Mouse (Mus musculus) liver, embryonic 14.5 days (tissue): Measurements from ENCODE around the gene Ldah. TPM values are rescaled to one million over a fixed set of nuclear protein-coding genes. Genes with fewer than 3 reads are reported as not detected.
"Not testable (repeated sequence)": the region's sequence is repeated elsewhere in the genome, so short reads cannot be mapped to it uniquely, and the experiment has no call there.

Experiments
- ATAC-seq: fragments of 200-750 bp; cut with Nextera tagmentation; 2 replicates; pipeline ENCODE4 v1.8.0; 2017; ENCODE audit warnings: moderate number of reproducible peaks, mild to moderate bottlenecking, moderate library complexity; ENCODE audit not compliant: insufficient read depth
- DNase-seq, 3 experiments: peaks; one replicate each; pipeline ENCODE4 v3.0.0-alpha.2; 2012 to 2013; ENCODE audit warnings: low read depth in 3 of 3, low spot score in 3 of 3
- H3K27ac ChIP-seq: fragments of 300-500 bp; sonication (generic); 2 replicates; pipeline ENCODE4 v1.5.1; 2014; ENCODE audit warnings: moderate library complexity, mild to moderate bottlenecking, control low read depth, inconsistent platforms
- H3K27me3 ChIP-seq: fragments of 300-500 bp; sonication (generic); 2 replicates; pipeline ENCODE4 v1.6.1; 2014; ENCODE audit warnings: mild to moderate bottlenecking, low read length, moderate library complexity; ENCODE audit not compliant: control insufficient read depth, insufficient read depth
- H3K36me3 ChIP-seq: fragments of 300-500 bp; sonication (generic); replicated peaks from 2 replicates; pipeline ENCODE4 v1.6.1; 2014; ENCODE audit warnings: low read depth; ENCODE audit not compliant: control insufficient read depth, insufficient read depth
- H3K4me1 ChIP-seq, 2 experiments: fragments of 200-500 bp in 1 of 2; fragments of 300-500 bp in 1 of 2; sonication (generic) in 1 of 2; replicated peaks; 2 replicates each; pipeline ENCODE4 v1.6.1; 2012 to 2014; ENCODE audit warnings: antibody characterized with exemption in 1 of 2, inconsistent platforms in 1 of 2, low read length in 1 of 2; ENCODE audit not compliant: control insufficient read depth in 2 of 2, insufficient read depth in 2 of 2
- H3K4me2 ChIP-seq: fragments of 300-500 bp; sonication (generic); 2 replicates; pipeline ENCODE4 v1.6.1; 2014; ENCODE audit warnings: low read depth, mild to moderate bottlenecking, control low read depth, moderate library complexity
- H3K4me3 ChIP-seq, 2 experiments: fragments of 200-500 bp in 1 of 2; fragments of 300-500 bp in 1 of 2; sonication (generic) in 1 of 2; 2 replicates each; pipeline ENCODE4 v1.5.1; 2012 to 2014; ENCODE audit warnings: low read depth in 2 of 2, low read length in 2 of 2, mild to moderate bottlenecking in 2 of 2, control low read depth in 1 of 2, inconsistent platforms in 1 of 2, moderate library complexity in 1 of 2; ENCODE audit not compliant: insufficient read depth in 1 of 2
- H3K9ac ChIP-seq: fragments of 300-500 bp; sonication (generic); replicated peaks from 2 replicates; pipeline ENCODE4 v1.6.1; 2014; ENCODE audit warnings: mild to moderate bottlenecking, control low read depth, moderate library complexity
- H3K9me3 ChIP-seq: fragments of 300-500 bp; sonication (generic); 2 replicates; pipeline ENCODE4 v1.6.1; 2016; ENCODE audit warnings: low read length, mixed read lengths; ENCODE audit not compliant: control insufficient read depth
- CTCF ChIP-seq: IDR thresholded peaks from 2 replicates; pipeline ENCODE4 v1.5.1; 2016; ENCODE audit warnings: antibody characterized with exemption, low read depth, control low read depth
- EP300 ChIP-seq: IDR thresholded peaks from 2 replicates; pipeline ENCODE4 v1.6.1; 2016; ENCODE audit warnings: antibody characterized with exemption, low read depth
- WGBS: fragments of 180-500 bp; shearing (Covaris S2); extraction: QIAGEN DNeasy Blood & Tissue Kit; methylation state at CpG from one replicate; pipeline ENCODE4 v1.1.7; 2014; ENCODE audit not compliant: insufficient replicate concordance; 5-methylcytosine and 5-hydroxymethylcytosine counted together
- polyA plus RNA-seq, 2 experiments: library from polyadenylated mRNA; depleted of rRNA in 1 of 2; stranded (reverse) in 1 of 2; unstranded in 1 of 2; fragments of >200 nt; fragmentation: Nextera tagmentation in 1 of 2; extraction: Ambion mirVana in 1 of 2; gene quantifications; 2 replicates each; pipeline versions ENCODE4 v1.2.1 to v1.2.3; 2012 to 2014

The Ldah gene
- polyA plus RNA-seq (2012; rRNA removed) (10.4 and 13.3 TPM in 2 replicates), polyA plus RNA-seq (2014; fragmentation: Nextera tagmentation; extraction: Ambion mirVana) (21.2 and 22.4 TPM in 2 replicates)

DNA sequence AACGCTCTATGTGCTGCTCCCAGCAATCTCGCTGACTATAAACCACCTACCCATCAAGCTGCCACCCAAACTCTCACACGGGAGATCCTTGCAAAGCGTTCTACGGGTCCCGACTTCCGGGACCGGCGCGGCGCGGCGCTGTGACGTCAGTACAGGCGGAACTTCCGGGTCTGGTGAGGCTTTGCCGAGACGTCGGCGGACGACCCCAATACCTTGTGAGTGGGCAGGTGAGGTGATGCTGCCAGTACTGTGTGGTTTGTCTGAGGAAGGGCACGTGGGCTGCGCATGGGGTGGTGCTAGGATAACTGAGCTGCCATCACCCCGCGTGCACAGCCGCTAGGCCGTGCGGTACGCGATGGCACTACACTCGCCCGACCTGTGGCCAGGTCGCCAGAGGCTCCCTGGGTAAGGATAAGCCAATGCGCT is at the start of gene Ldah:
Ldah (plus strand) TSS at position 130 of the 426 bp plus-strand sequence.
- Histone ChIP-seq H3K4me3 (peak within 1 kb of the TSS; percentile 92 to 99), H3K36me3 (no peaks in the 10 kb centered on the region), H3K27me3 (no peaks in the 10 kb centered on the region), H3K9ac (peak within 1 kb of the TSS; percentile 87), H3K27ac (peak within 1 kb of the TSS; percentile 44), H3K4me1 (peaks cover 0 to 3% of the 10 kb centered on the region in 2 experiments; a peak in 3 of 4 replicates), H3K9me3 (no peaks in the 10 kb centered on the region), H3K4me2 (peak within 1 kb of the TSS; percentile 74)
- peak; percentile 98 for ATAC-seq
- no peak for TF ChIP-seq EP300
- TF ChIP-seq CTCF: peak; percentile 74
- DNase-seq: peak; percentile 68 to 76 (median 70)
- 0% methylated on average over 34 of the region's 34 CpGs for WGBS

DNA sequence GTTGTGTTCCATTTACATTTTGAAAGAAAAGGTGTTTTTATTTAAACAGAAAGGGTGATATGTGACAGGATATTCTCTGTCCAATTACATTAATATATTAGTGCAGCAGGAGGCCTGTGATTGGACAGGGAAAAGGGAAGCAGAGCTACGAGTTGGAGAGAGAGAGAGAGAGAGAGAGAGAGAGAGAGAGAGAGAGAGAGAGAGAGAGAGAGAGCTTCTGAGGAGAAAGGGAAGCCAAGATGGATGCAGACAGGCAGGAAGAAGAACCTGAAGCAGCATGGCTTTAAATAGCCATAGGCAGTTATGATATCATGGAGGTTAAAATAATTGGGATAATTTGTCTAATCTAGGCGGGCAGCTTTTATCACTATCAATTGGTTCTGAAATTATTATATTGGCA is 40.2 kb upstream of the Ldah start:
- no peaks in the 10 kb centered on the region for H3K36me3 ChIP-seq
- no peak overlapping the region for H3K9ac ChIP-seq
- H3K4me1 ChIP-seq: no peaks in the 10 kb centered on the region
- WGBS: 41% methylated on average over 2 of the region's 2 CpGs
- H3K27me3 ChIP-seq: no peaks in the 10 kb centered on the region
- no peak overlapping the region for H3K27ac ChIP-seq
- H3K4me2 ChIP-seq: no peak overlapping the region
- H3K9me3 ChIP-seq: no peaks in the 10 kb centered on the region
- TF ChIP-seq EP300 (no peak), CTCF (no peak)
- H3K4me3 ChIP-seq: no peak overlapping the region
- DNase-seq: no peak
- ATAC-seq: no peak

DNA sequence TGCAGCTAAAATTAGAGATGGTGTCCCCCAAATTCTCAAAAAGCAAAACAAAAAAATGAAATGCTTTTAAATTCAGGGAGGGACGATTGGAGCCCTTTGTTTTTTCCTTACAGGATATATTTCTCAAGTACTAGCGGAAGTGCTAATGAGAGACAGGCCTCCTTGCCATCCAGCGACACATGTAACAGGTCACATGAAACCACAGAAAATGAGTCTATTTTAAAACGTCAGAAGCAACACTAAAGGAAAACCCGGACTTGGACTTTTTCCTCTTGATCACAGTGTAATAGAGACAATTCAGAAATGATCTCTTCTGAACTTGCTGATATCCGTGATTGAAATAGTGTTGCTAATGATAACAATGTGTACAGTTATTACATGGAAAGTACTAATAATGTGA is 27.0 kb upstream of the Ldah start:
- no peak for DNase-seq
- WGBS: 42% methylated on average over 6 of the region's 6 CpGs
- H3K27me3 ChIP-seq: no peaks in the 10 kb centered on the region

DNA sequence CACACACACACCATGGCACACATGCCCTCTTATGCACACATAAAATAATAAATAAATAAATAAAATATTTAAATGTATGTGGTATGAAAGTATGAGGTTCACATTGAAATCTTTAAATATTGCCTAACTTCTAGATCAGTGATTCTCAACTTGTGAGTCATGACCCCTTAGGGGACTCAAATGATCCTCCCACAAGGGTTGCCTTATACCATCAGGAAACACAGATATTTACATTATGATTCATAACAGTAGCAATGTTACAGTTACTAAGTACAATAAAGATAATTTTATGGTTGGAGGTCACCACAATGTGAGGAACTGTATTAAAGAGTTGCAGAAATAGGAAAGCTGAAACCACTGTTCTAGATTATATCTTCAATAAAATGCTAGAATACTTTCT is 26.2 kb upstream of the Ldah start:
- no peaks in the 10 kb centered on the region for H3K9me3 ChIP-seq
- H3K27me3 ChIP-seq: no peaks in the 10 kb centered on the region
- H3K4me1 ChIP-seq: no peaks in the 10 kb centered on the region
- H3K27ac ChIP-seq: no peak overlapping the region
- DNase-seq (no peak), ATAC-seq (no peak)
- no peak overlapping the region for H3K4me3 ChIP-seq
- no peak overlapping the region for H3K9ac ChIP-seq
- H3K36me3 ChIP-seq: no peaks in the 10 kb centered on the region
- TF ChIP-seq EP300 (no peak), CTCF (no peak)
- H3K4me2 ChIP-seq: no peak overlapping the region

More for the DNA sequence above, 27.0 kb upstream of the Ldah start:
- no peak for ATAC-seq
- Histone ChIP-seq H3K27ac (no peak overlapping the region), H3K36me3 (no peaks in the 10 kb centered on the region), H3K9me3 (no peaks in the 10 kb centered on the region), H3K9ac (no peak overlapping the region), H3K4me3 (no peak overlapping the region), H3K4me2 (no peak overlapping the region), H3K4me1 (no peaks in the 10 kb centered on the region)
- TF ChIP-seq CTCF (no peak), EP300 (no peak)

DNA sequence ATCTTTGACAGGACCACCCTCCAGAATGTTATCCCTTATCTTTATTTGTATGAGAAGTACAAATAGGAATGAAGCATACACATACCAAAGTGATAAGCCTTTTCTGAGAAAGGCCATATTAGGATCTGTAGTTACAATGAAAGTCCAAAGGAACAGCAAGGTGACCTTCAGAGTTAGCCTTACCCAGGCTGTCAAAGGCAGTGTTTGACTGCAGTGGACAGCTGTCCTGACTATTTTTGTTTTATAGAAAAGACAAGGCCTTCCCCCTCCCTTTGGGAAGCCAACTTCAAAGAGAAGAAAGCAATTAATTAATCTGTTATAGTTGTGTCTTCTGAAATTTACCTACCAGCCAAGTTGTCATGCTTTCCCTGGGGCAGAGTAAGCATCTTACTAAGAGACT is 23.4 kb upstream of the Ldah start:
- no peak for ATAC-seq
- Histone ChIP-seq H3K4me3 (no peak overlapping the region), H3K4me2 (no peak overlapping the region), H3K4me1 (no peaks in the 10 kb centered on the region), H3K9ac (no peak overlapping the region), H3K27me3 (no peaks in the 10 kb centered on the region), H3K36me3 (no peaks in the 10 kb centered on the region), H3K27ac (no peak overlapping the region), H3K9me3 (no peaks in the 10 kb centered on the region)
- no peak for DNase-seq
- TF ChIP-seq CTCF (no peak), EP300 (no peak)

DNA sequence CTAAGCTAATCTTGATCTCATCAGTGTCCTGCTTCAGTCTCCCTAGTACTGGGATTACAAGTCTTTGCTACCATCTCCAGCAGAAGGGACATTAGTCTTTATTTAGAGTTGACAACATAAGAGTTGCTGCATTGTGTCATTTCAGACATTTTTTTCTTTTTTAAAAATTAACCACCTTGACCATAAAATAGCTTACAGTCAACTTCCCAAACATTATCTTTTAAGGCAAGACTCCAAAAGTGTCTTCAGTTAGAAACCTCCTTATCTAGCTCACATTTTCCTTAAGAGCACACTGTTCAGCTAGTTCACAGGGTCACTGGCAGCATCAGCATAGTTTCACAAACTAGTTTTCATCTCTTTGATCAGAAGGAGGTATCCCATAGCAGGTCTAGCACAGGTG is 19.7 kb upstream of the Ldah start:
- Histone ChIP-seq H3K9me3 (no peaks in the 10 kb centered on the region), H3K4me2 (no peak overlapping the region), H3K4me1 (no peaks in the 10 kb centered on the region), H3K27ac (no peak overlapping the region), H3K27me3 (no peaks in the 10 kb centered on the region), H3K9ac (no peak overlapping the region), H3K4me3 (no peak overlapping the region), H3K36me3 (no peaks in the 10 kb centered on the region)
- TF ChIP-seq EP300 (no peak), CTCF (no peak)
- no peak for DNase-seq
- no peak for ATAC-seq

DNA sequence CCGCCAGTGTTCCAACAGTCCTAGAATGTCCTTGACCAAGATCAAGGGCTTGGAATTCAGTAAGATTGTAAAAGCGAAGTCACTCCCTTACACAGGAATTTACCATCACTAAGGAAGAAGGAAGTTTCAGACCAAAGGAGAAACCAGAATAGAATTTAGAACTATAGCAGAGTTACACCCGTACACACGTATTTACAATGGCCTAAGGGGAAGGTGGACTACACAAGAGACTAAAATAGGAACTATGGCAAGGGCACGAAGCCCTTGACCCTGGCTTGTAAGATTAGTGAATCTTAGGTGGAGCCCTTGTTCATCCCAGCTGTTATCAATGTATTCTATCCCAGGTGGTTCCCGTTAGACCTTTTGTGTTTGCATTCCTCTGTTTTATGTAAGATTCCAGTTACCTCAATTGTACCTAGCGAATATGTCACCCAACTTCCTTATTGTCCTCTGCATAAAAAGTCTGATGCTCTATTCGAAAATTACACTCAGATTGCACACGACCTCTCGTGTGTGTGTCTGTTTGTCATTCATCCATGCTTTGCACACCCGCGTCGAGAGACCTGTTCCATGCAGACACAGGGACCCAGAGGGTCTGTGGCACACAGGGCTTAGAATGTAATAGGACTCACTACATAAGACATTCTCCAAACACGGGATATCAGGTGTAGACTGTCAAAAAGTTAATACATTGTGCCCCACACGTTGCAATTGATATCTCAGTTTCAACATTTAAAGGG is 18.9 kb upstream of the Ldah start:
- H3K4me2 ChIP-seq, H3K9me3 ChIP-seq, DNase-seq, H3K27ac ChIP-seq, ATAC-seq, H3K27me3 ChIP-seq, H3K4me1 ChIP-seq, H3K4me3 ChIP-seq, H3K36me3 ChIP-seq, H3K9ac ChIP-seq: not testable (repeated sequence)
- WGBS: 62% methylated on average over 15 of the region's 15 CpGs
